Mouse (Mus musculus): ENCODE measurements around the gene Serpinf2. TPM values are rescaled to one million over a fixed set of nuclear protein-coding genes. Genes with fewer than 3 reads are reported as not detected.

Gene Serpinf2
- polyA plus RNA-seq (2014; fragmentation: Nextera tagmentation; extraction: Ambion mirVana): not detected in 2 replicates

DNA sequence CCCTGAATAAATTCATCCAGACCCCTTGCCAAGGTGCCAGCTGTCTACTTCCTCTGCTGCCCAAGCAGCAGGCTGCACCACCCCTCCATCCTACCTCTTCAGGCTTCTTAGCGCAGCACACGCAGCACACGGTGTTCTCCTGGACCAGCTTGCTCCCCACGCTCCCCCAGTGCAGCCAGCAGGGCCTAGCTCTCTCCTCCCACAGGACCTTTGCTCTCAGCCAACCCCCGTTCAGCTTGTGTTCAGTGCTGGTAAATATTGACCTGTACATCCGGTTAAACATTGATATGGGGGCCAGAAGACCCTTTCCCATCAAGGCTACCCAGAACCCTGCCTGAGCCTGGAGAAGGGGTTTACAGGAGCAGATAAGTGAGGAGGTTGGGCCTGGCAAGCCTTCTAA is at the start of gene Serpinf2:
Serpinf2 (minus strand) TSS at position 229 of the 400 bp plus-strand sequence.
- Histone ChIP-seq H3K36me3 (ENCODE audit: control insufficient read depth, insufficient read depth, low read length) (peaks cover 20% of the 10 kb centered on the region), H3K4me1 (ENCODE audit: control insufficient read depth, insufficient read depth, low read length) (no peaks in the 10 kb centered on the region), H3K4me2 (ENCODE audit: low read depth, low read length) (no peak within 1 kb of the TSS), H3K27me3 (replicated peaks; ENCODE audit: control insufficient read depth, insufficient read depth, low read length) (no peaks in the 10 kb centered on the region), H3K9ac (ENCODE audit: low read depth, low read length) (no peak within 1 kb of the TSS), H3K27ac (replicated peaks; ENCODE audit: low read depth, low read length) (no peak within 1 kb of the TSS), H3K4me3 (ENCODE audit: low read depth, low read length) (no peak within 1 kb of the TSS), H3K9me3 (ENCODE audit: control insufficient read depth, low read length) (peaks cover 1% of the 10 kb centered on the region; the same call in 1 of the 2 replicates)
- ATAC-seq (ENCODE audit: low read depth): no peak
- 90% methylated on average over 6 of the region's 6 CpGs for WGBS
- DNase-seq (ENCODE audit: low spot score): no peak

DNA sequence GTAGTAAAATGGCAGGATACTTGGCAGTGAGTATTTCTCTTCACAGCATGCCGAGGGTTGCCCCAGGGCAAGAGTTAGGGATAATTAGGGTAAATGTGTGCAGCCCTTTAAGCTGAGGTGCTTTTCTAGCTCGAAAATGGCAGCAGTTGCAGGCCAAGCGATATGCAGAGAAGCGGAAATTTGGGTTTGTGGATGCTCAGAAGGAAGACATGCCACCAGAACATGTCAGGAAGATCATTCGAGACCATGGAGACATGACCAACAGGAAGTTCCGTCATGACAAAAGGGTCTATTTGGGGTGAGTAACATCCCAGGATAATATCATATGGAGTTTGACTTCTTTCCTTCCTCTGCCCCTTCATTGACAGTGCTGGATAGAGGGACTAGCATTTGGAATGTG is 48.1 kb upstream of the Serpinf2 start:
- peaks cover 7% of the 10 kb centered on the region for H3K4me1 ChIP-seq (ENCODE audit: control insufficient read depth, insufficient read depth, low read length)
- H3K27me3 ChIP-seq (replicated peaks; ENCODE audit: control insufficient read depth, insufficient read depth, low read length): no peaks in the 10 kb centered on the region
- peaks cover 38% of the 10 kb centered on the region for H3K36me3 ChIP-seq (ENCODE audit: control insufficient read depth, insufficient read depth, low read length)
- DNase-seq (ENCODE audit: low spot score) (no peak), ATAC-seq (ENCODE audit: low read depth) (no peak)
- WGBS: 32% methylated on average over 6 of the region's 6 CpGs
- H3K9me3 ChIP-seq (ENCODE audit: control insufficient read depth, low read length): no peaks in the 10 kb centered on the region
- peak overlapping the region; percentile 95 for H3K4me3 ChIP-seq (ENCODE audit: low read depth, low read length)
- H3K9ac ChIP-seq (ENCODE audit: low read depth, low read length): peak overlapping the region; percentile 97
- H3K27ac ChIP-seq (replicated peaks; ENCODE audit: low read depth, low read length): no peak overlapping the region; the same call in 1 of the 2 replicates
- peak overlapping the region; percentile 78 for H3K4me2 ChIP-seq (ENCODE audit: low read depth, low read length)

- H3K4me2 ChIP-seq (ENCODE audit: low read depth, low read length): peak within 1 kb of the TSS; percentile 78
- peak within 1 kb of the TSS; percentile 97 for H3K9ac ChIP-seq (ENCODE audit: low read depth, low read length)
- DNase-seq (ENCODE audit: low spot score) (peak; percentile 99), ATAC-seq (ENCODE audit: low read depth) (peak; percentile 100)
- WGBS: under 1% methylated on average over 51 of the region's 52 CpGs
- H3K27me3 ChIP-seq (replicated peaks; ENCODE audit: control insufficient read depth, insufficient read depth, low read length): no peaks in the 10 kb centered on the region
- peak within 1 kb of the TSS; percentile 83 for H3K27ac ChIP-seq (replicated peaks; ENCODE audit: low read depth, low read length)
- peak within 1 kb of the TSS; percentile 95 for H3K4me3 ChIP-seq (ENCODE audit: low read depth, low read length)
- no peaks in the 10 kb centered on the region for H3K9me3 ChIP-seq (ENCODE audit: control insufficient read depth, low read length)
- peaks cover 7% of the 10 kb centered on the region for H3K4me1 ChIP-seq (ENCODE audit: control insufficient read depth, insufficient read depth, low read length)
- H3K36me3 ChIP-seq (ENCODE audit: control insufficient read depth, insufficient read depth, low read length): peaks cover 31% of the 10 kb centered on the region
Measured at GRCm38 (mm10) chr11:75486601-75487285, 47.4 kb upstream of the Serpinf2 start, which contains the start of gene Prpf8. Prpf8 (plus strand) TSS chr11:75486816.

DNA sequence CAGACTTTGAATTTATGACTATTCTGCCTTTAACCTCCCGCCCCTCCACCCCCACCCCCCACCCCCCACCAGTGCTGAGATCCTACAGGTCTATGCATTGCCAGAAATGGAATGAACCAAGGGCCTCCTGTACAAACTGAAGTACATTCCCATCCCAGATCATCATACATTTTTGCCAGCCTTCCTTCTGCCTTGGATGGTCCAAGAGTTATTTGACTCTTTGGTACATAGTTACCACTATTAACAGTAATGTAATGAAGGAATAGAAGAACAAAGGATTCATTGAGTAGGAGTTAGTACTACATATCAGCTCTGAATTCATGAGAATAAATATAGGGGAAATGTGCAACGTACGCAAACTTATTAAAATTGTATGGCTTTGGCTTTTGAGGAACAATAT is 46.8 kb upstream of the Serpinf2 start:
- no peak overlapping the region for H3K9ac ChIP-seq (ENCODE audit: low read depth, low read length)
- no peaks in the 10 kb centered on the region for H3K9me3 ChIP-seq (ENCODE audit: control insufficient read depth, low read length)
- DNase-seq (ENCODE audit: low spot score): no peak
- H3K4me3 ChIP-seq (ENCODE audit: low read depth, low read length): peak overlapping the region; percentile 95
- H3K4me2 ChIP-seq (ENCODE audit: low read depth, low read length): peak overlapping the region; percentile 45
- no peaks in the 10 kb centered on the region for H3K27me3 ChIP-seq (replicated peaks; ENCODE audit: control insufficient read depth, insufficient read depth, low read length)
- H3K27ac ChIP-seq (replicated peaks; ENCODE audit: low read depth, low read length): no peak overlapping the region; the same call in 1 of the 2 replicates
- H3K36me3 ChIP-seq (ENCODE audit: control insufficient read depth, insufficient read depth, low read length): peaks cover 25% of the 10 kb centered on the region
- 28% methylated on average over 3 of the region's 3 CpGs for WGBS
- ATAC-seq (ENCODE audit: low read depth): no peak
- H3K4me1 ChIP-seq (ENCODE audit: control insufficient read depth, insufficient read depth, low read length): peaks cover 7% of the 10 kb centered on the region

- ATAC-seq (ENCODE audit: low read depth): no peak
- no peak overlapping the region for H3K9ac ChIP-seq (ENCODE audit: low read depth, low read length)
- H3K27me3 ChIP-seq (replicated peaks; ENCODE audit: control insufficient read depth, insufficient read depth, low read length): no peaks in the 10 kb centered on the region
- no peak overlapping the region for H3K4me3 ChIP-seq (ENCODE audit: low read depth, low read length)
- no peaks in the 10 kb centered on the region for H3K4me1 ChIP-seq (ENCODE audit: control insufficient read depth, insufficient read depth, low read length)
- WGBS: 71% methylated on average over 7 of the region's 7 CpGs
- no peak overlapping the region for H3K4me2 ChIP-seq (ENCODE audit: low read depth, low read length)
- no peaks in the 10 kb centered on the region for H3K9me3 ChIP-seq (ENCODE audit: control insufficient read depth, low read length)
- no peaks in the 10 kb centered on the region for H3K36me3 ChIP-seq (ENCODE audit: control insufficient read depth, insufficient read depth, low read length)
- no peak overlapping the region for H3K27ac ChIP-seq (replicated peaks; ENCODE audit: low read depth, low read length)
- DNase-seq (ENCODE audit: low spot score): no peak
Measured at GRCm38 (mm10) chr11:75473376-75473775, 34.0 kb upstream of the Serpinf2 start.

GRCm38 (mm10) chr11:75472469-75473081 is 33.2 kb upstream of the Serpinf2 start:
- Histone ChIP-seq H3K9me3 (ENCODE audit: control insufficient read depth, low read length) (no peaks in the 10 kb centered on the region), H3K4me2 (ENCODE audit: low read depth, low read length) (no peak overlapping the region), H3K36me3 (ENCODE audit: control insufficient read depth, insufficient read depth, low read length) (no peaks in the 10 kb centered on the region), H3K4me1 (ENCODE audit: control insufficient read depth, insufficient read depth, low read length) (peaks cover 2% of the 10 kb centered on the region; the same call in 1 of the 2 replicates), H3K9ac (ENCODE audit: low read depth, low read length) (no peak overlapping the region), H3K27ac (replicated peaks; ENCODE audit: low read depth, low read length) (no peak overlapping the region), H3K27me3 (replicated peaks; ENCODE audit: control insufficient read depth, insufficient read depth, low read length) (no peaks in the 10 kb centered on the region), H3K4me3 (ENCODE audit: low read depth, low read length) (no peak overlapping the region)
- DNase-seq (ENCODE audit: low spot score) (no peak), ATAC-seq (ENCODE audit: low read depth) (no peak)
- 84% methylated on average over 11 of the region's 11 CpGs for WGBS

- 76% methylated on average over 3 of the region's 3 CpGs for WGBS
- Histone ChIP-seq H3K4me1 (ENCODE audit: control insufficient read depth, insufficient read depth, low read length) (peaks cover 4% of the 10 kb centered on the region; the same call in 1 of the 2 replicates), H3K4me3 (ENCODE audit: low read depth, low read length) (no peak overlapping the region), H3K27ac (replicated peaks; ENCODE audit: low read depth, low read length) (no peak overlapping the region), H3K9me3 (ENCODE audit: control insufficient read depth, low read length) (no peaks in the 10 kb centered on the region), H3K4me2 (ENCODE audit: low read depth, low read length) (no peak overlapping the region), H3K27me3 (replicated peaks; ENCODE audit: control insufficient read depth, insufficient read depth, low read length) (no peaks in the 10 kb centered on the region), H3K9ac (ENCODE audit: low read depth, low read length) (no peak overlapping the region), H3K36me3 (ENCODE audit: control insufficient read depth, insufficient read depth, low read length) (peaks cover 7% of the 10 kb centered on the region)
- DNase-seq (ENCODE audit: low spot score) (no peak), ATAC-seq (ENCODE audit: low read depth) (no peak)
Measured at GRCm38 (mm10) chr11:75470675-75471074, 31.3 kb upstream of the Serpinf2 start.

GRCm38 (mm10) chr11:75469261-75469660 is 29.9 kb upstream of the Serpinf2 start:
- DNase-seq (ENCODE audit: low spot score) (no peak), ATAC-seq (ENCODE audit: low read depth) (no peak)
- Histone ChIP-seq H3K27ac (replicated peaks; ENCODE audit: low read depth, low read length) (no peak overlapping the region), H3K4me2 (ENCODE audit: low read depth, low read length) (no peak overlapping the region), H3K4me3 (ENCODE audit: low read depth, low read length) (no peak overlapping the region), H3K9me3 (ENCODE audit: control insufficient read depth, low read length) (no peaks in the 10 kb centered on the region), H3K4me1 (ENCODE audit: control insufficient read depth, insufficient read depth, low read length) (peaks cover 4% of the 10 kb centered on the region; the same call in 1 of the 2 replicates), H3K36me3 (ENCODE audit: control insufficient read depth, insufficient read depth, low read length) (peaks cover 14% of the 10 kb centered on the region), H3K27me3 (replicated peaks; ENCODE audit: control insufficient read depth, insufficient read depth, low read length) (no peaks in the 10 kb centered on the region), H3K9ac (ENCODE audit: low read depth, low read length) (no peak overlapping the region)
- WGBS: 97% methylated on average over 4 of the region's 4 CpGs

Data from embryonic facial prominence, embryonic 14.5 days (tissue).